Mouse (Mus musculus): ENCODE data around the gene Hfe.
"Not testable (repeated sequence)": the region's sequence is repeated elsewhere in the genome, so short reads cannot be mapped to it uniquely, and the experiment has no call there.

DNA sequence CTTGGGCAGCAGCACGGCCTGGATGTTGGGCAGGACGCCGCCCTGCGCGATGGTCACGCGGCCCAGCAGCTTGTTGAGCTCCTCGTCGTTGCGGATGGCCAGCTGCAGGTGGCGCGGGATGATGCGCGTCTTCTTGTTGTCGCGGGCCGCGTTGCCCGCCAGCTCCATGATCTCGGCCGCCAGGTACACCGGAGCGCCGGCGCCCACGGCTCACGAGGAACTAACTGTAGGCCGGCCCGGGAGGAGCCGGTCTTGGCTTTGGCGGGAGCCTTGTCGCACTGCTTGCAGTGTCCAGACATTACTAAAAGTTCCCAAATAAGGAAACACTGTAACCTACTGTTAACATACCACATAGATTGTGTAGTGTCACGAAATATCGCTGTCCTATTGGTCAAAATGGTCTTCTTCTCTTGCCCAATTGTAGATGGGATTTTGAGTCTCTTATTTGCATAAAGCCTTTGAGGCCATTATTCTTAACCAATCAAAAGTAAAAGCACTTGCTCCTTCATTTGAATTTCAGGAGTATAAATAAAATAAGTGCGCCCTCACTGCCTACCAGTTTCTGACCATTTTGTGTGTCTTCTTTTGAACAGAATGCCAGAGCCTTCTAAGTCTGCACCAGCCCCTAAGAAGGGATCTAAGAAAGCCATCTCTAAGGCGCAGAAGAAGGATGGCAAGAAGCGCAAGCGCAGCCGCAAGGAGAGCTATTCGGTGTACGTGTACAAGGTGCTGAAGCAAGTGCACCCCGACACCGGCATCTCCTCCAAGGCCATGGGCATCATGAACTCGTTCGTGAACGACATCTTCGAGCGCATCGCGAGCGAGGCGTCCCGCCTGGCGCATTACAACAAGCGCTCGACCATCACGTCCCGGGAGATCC, 35.8 kb upstream of the Hfe start, which contains the start of gene Hist1h2bb:
- TF ChIP-seq CTCF (conservative IDR thresholded peaks at IDR 0.05; ENCODE audit: low read length); NANOG (IDR thresholded peaks at IDR 0.05; ENCODE audit: borderline replicate concordance, low read length); POU5F1 (IDR thresholded peaks at IDR 0.05; ENCODE audit: borderline replicate concordance, low read length): not testable (repeated sequence)
